Mouse (Mus musculus) limb, embryonic 11.5 days (tissue): ENCODE measurements around the gene Zfp787. TPM values are rescaled to one million over a fixed set of nuclear protein-coding genes. Genes with fewer than 3 reads are reported as not detected.
A peak's percentile ranks its signal among the peaks of the same experiment; 100 is the strongest.
"Not testable (repeated sequence)": the region's sequence is repeated elsewhere in the genome, so short reads cannot be mapped to it uniquely, and the experiment has no call there.

ENCODE experiments used
- ATAC-seq: fragments of 200-750 bp; cut with Nextera tagmentation; 2 replicates; pipeline ENCODE4 v1.8.0; 2017; ENCODE audit warnings: low read depth; ENCODE audit not compliant: insufficient number of reproducible peaks, low FRiP score, low TSS enrichment
- DNase-seq: peaks from one replicate; pipeline ENCODE4 v3.0.0-alpha.2; 2015; ENCODE audit warnings: low spot score
- H3K27ac ChIP-seq: fragments of 300-500 bp; sonication (generic); replicated peaks from 2 replicates; pipeline ENCODE4 v1.5.1; 2014; ENCODE audit warnings: low read depth, mild to moderate bottlenecking, low read length
- H3K27me3 ChIP-seq: fragments of 300-500 bp; sonication (generic); 2 replicates; pipeline ENCODE4 v1.6.1; 2014; ENCODE audit warnings: mild to moderate bottlenecking, low read length, mixed read lengths; ENCODE audit not compliant: control insufficient read depth, insufficient read depth
- H3K36me3 ChIP-seq: fragments of 300-500 bp; sonication (generic); 2 replicates; pipeline ENCODE4 v1.6.1; 2014; ENCODE audit warnings: mild to moderate bottlenecking, low read length, moderate library complexity, mixed read lengths; ENCODE audit not compliant: control insufficient read depth, insufficient read depth
- H3K4me1 ChIP-seq: fragments of 300-500 bp; sonication (generic); 2 replicates; pipeline ENCODE4 v1.6.1; 2014; ENCODE audit warnings: low read length, mixed read lengths; ENCODE audit not compliant: control insufficient read depth, insufficient read depth
- H3K4me2 ChIP-seq: fragments of 300-500 bp; sonication (generic); 2 replicates; pipeline ENCODE4 v1.6.1; 2014; ENCODE audit warnings: low read depth, mild to moderate bottlenecking, moderate library complexity; ENCODE audit not compliant: severe bottlenecking
- H3K4me3 ChIP-seq: fragments of 300-500 bp; sonication (generic); 2 replicates; pipeline ENCODE4 v1.5.1; 2014; ENCODE audit warnings: low read depth, low read length
- H3K9ac ChIP-seq: fragments of 300-500 bp; sonication (generic); 2 replicates; pipeline ENCODE4 v1.6.1; 2014; ENCODE audit warnings: mild to moderate bottlenecking, low read length
- H3K9me3 ChIP-seq: fragments of 300-500 bp; sonication (generic); 2 replicates; pipeline ENCODE4 v1.6.1; 2016; ENCODE audit warnings: low read length; ENCODE audit not compliant: control insufficient read depth
- WGBS: fragments of 180-500 bp; shearing (Covaris S2); extraction: QIAGEN DNeasy Blood & Tissue Kit; methylation state at CpG from one replicate; pipeline ENCODE4 v1.1.7; 2014; 5-methylcytosine and 5-hydroxymethylcytosine counted together
- polyA plus RNA-seq: library from polyadenylated mRNA; unstranded; fragments of >200 nt; fragmentation: Nextera tagmentation; extraction: Ambion mirVana; gene quantifications from 2 replicates; pipeline ENCODE4 v1.2.1, GENCODE M21; 2014

Gene Zfp787
- polyA plus RNA-seq, 1 experiment from 2014 or later = 13.2 TPM

DNA sequence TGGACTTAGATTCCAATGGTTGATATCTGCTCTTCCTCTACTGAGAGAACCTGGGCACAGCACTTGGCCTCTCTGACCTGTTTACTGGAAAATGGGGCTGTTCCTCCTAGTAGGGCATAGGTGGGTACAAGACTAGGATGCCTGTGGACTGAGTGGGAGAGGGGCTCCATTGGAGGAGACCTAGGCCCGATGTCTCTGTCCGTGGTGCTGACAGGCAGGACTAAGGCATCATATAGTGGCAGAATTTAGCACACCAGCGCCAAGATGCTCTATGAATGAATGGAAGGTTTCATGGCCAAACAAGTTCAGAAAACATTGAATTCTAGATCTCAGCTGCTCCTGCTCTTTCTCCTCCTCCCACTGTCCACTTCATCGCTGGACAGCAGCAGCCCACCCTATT lies 25.5 kb downstream of the Zfp787 start:
- H3K36me3 ChIP-seq = peaks cover 16% of the 10 kb centered on the region
- 39% methylated on average over 4 of the region's 4 CpGs for WGBS
- peaks cover 5% of the 10 kb centered on the region; the same call in 1 of the 2 replicates for H3K9me3 ChIP-seq
- DNase-seq (peak; percentile 58), ATAC-seq (no peak; the same call in 1 of the 2 replicates)
- H3K4me2 ChIP-seq = no peak overlapping the region
- no peak overlapping the region for H3K9ac ChIP-seq
- no peaks in the 10 kb centered on the region for H3K27me3 ChIP-seq
- no peak overlapping the region for H3K4me3 ChIP-seq
- no peaks in the 10 kb centered on the region for H3K4me1 ChIP-seq
- H3K27ac ChIP-seq = no peak overlapping the region

DNA sequence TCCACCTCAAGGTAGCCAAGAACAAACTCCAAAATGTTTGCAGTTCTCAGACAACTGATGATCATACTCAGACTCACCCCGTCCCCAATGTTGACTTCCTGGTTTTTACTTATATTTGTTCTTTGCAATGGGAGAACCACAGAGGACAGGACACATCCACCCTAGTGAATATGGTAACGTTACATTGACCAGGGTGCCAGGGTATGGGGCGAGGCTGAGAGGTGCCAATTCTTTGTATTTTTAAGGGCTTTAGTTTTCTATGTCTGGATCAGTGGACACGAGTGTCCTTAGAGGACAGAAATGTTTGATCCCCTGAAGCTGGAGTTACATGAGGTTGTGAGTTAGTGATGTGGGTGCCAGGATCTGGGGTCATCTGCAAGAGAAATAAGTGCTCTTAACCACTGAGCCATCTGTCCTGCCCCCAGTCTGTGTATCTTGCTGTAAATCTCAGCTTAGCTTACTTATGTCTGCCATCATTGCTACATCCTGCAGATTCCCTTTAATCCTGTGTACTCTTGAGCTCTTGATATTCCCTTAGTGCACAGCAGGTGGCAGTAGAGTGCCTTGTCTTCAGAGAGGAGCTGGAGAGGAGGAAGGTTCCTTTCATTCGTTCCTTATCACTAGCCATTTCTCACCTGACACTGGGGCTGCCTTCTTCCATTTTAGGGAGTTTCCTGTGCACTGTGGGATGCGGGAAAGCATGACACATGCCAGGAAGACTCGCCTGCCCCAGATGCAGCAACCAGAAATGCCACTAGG lies 28.9 kb downstream of the Zfp787 start:
- Histone ChIP-seq H3K4me1 (no peaks in the 10 kb centered on the region), H3K9ac (no peak overlapping the region), H3K36me3 (peaks cover 1% of the 10 kb centered on the region), H3K4me3 (no peak overlapping the region), H3K4me2 (no peak overlapping the region), H3K27ac (no peak overlapping the region), H3K27me3 (no peaks in the 10 kb centered on the region), H3K9me3 (peaks cover 2% of the 10 kb centered on the region; the same call in 1 of the 2 replicates)
- 42% methylated on average over 7 of the region's 7 CpGs for WGBS
- ATAC-seq (peak; percentile 40), DNase-seq (peak; percentile 71)

DNA sequence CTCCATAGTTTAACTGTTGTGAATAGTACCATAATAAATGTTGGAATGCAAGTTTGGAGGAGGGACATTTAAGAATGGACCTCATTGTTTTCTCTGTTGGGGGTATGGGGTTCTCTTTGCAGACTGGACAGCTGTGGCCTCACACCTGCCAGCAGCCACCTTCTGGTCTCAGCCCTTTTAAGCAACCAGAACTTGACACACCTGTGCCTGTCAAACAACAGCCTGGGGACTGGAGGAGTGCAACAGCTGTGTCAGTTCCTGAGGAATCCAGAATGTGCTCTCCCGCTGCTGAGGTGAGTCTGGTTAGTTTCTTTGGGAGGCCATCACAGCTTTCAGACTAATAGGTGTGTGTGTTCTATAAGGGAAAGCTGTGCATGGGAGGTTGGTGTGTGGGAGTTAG lies 34.7 kb downstream of the Zfp787 start:
- not testable (repeated sequence) for H3K36me3 ChIP-seq, ATAC-seq, H3K9ac ChIP-seq, H3K4me2 ChIP-seq, H3K4me3 ChIP-seq, H3K27ac ChIP-seq, DNase-seq, H3K4me1 ChIP-seq, H3K9me3 ChIP-seq, H3K27me3 ChIP-seq
- 79% methylated on average over 1 of the region's 1 CpGs for WGBS

DNA sequence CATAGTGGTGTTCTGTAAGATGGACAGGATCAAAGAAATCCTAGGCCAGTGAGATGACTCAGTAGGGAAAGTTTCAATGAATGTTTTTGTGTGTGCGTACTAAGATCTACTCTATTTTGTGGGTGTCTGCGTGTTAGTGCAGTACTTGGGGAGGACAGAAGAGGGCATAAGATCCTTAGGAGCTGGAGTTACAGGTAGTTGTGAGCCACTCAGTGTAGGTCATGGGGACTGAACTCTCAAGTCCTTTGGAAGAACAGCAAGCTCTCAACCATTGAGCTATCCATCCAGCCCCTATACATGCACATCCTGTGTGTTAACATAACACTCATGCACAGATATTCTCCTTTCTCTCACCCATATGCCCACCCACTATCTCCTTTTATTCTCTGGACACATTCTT lies 35.7 kb downstream of the Zfp787 start:
- not testable (repeated sequence) for H3K4me3 ChIP-seq, DNase-seq, H3K36me3 ChIP-seq, H3K4me1 ChIP-seq, H3K27ac ChIP-seq, H3K9ac ChIP-seq, H3K27me3 ChIP-seq, H3K4me2 ChIP-seq, H3K9me3 ChIP-seq, ATAC-seq
- WGBS = 81% methylated on average over 2 of the region's 2 CpGs

DNA sequence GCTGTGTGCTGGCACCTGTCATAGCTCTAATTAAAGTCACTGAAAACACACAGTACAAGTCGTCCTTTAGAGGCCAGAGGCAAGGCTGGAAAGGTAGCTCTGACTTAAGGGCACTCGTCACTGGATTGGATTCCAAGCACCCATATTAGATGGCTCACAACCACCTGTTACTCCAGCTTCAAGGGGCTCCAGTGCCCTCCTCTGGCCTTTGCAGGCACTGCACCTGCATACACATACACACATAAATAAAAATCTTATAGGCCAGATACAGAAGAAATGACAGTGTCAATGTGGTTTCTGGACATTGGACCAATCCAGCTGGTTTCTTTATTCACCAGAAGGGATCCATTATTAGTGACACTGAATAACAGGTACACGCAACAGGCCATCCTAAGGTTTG lies 36.3 kb downstream of the Zfp787 start:
- no peak overlapping the region for H3K9ac ChIP-seq
- no peak overlapping the region for H3K4me2 ChIP-seq
- H3K9me3 ChIP-seq = 0 out of 2 replicates have a peak, but pooled peaks cover 2% of the 10 kb centered on the region
- no peak overlapping the region for H3K4me3 ChIP-seq
- WGBS = 73% methylated on average over 3 of the region's 3 CpGs
- ATAC-seq (no peak), DNase-seq (no peak)
- no peaks in the 10 kb centered on the region for H3K36me3 ChIP-seq
- no peak overlapping the region for H3K27ac ChIP-seq
- no peaks in the 10 kb centered on the region for H3K27me3 ChIP-seq
- no peaks in the 10 kb centered on the region for H3K4me1 ChIP-seq

Other genes with a start within 250 kb of the Zfp787 start
- not detected in 2 replicates for gene Vmn1r65, start 145.0 kb downstream of the Zfp787 start, polyA plus RNA-seq
- not detected in 2 replicates for gene Nlrp4c, start 110.8 kb downstream of the Zfp787 start, polyA plus RNA-seq
- 71.6 and 79.7 TPM in 2 replicates for gene Zfp444, start 16.2 kb upstream of the Zfp787 start, polyA plus RNA-seq
- gene Galp, start 41.1 kb upstream of the Zfp787 start, polyA plus RNA-seq = not detected in 2 replicates
- not detected in 2 replicates for gene Zscan5b, start 66.3 kb upstream of the Zfp787 start, polyA plus RNA-seq
- gene Epp13, start 96.7 kb upstream of the Zfp787 start, polyA plus RNA-seq = not detected in 2 replicates
- 7.4 and 9.0 TPM in 2 replicates for gene Zfp667, start 130.6 kb upstream of the Zfp787 start, polyA plus RNA-seq
- 6.9 and 7.8 TPM in 2 replicates for gene Zfp583, start 175.3 kb upstream of the Zfp787 start, polyA plus RNA-seq
- 2.2 and 2.3 TPM in 2 replicates for gene Gm3854, start 187.8 kb upstream of the Zfp787 start, polyA plus RNA-seq
- gene Zfp78, start 207.3 kb upstream of the Zfp787 start, polyA plus RNA-seq = 1.1 and 1.6 TPM in 2 replicates
- 10.2 and 10.4 TPM in 2 replicates for gene Zfp28, start 227.3 kb upstream of the Zfp787 start, polyA plus RNA-seq
- 0.24 and 0.32 TPM in 2 replicates for gene Smim17, start 242.7 kb upstream of the Zfp787 start, polyA plus RNA-seq